Mouse (Mus musculus) heart, embryonic 16.5 days (tissue): ENCODE measurements around the gene 4922502D21Rik. TPM values are rescaled to one million over a fixed set of nuclear protein-coding genes. Genes with fewer than 3 reads are reported as not detected.
A peak's percentile ranks its signal among the peaks of the same experiment; 100 is the strongest.

ENCODE experiments used
- ATAC-seq: fragments of 200-750 bp; cut with Nextera tagmentation; replicated peaks from 2 replicates; pipeline ENCODE4 v1.8.0; 2017; ENCODE audit warnings: moderate number of reproducible peaks; ENCODE audit not compliant: insufficient read depth, low FRiP score; ENCODE audit errors: extremely low read depth
- H3K27ac ChIP-seq: fragments of 300-500 bp; sonication (generic); 2 replicates; pipeline ENCODE4 v1.5.1; 2014; ENCODE audit warnings: mild to moderate bottlenecking, low read length, control low read depth, moderate library complexity
- H3K27me3 ChIP-seq: fragments of 300-500 bp; sonication (generic); 2 replicates; pipeline ENCODE4 v1.6.1; 2014; ENCODE audit warnings: low read length, mixed read lengths; ENCODE audit not compliant: control insufficient read depth, insufficient read depth
- H3K36me3 ChIP-seq: fragments of 300-500 bp; sonication (generic); 2 replicates; pipeline ENCODE4 v1.6.1; 2014; ENCODE audit not compliant: control insufficient read depth, insufficient read depth
- H3K4me1 ChIP-seq: fragments of 300-500 bp; sonication (generic); 2 replicates; pipeline ENCODE4 v1.6.1; 2014; ENCODE audit warnings: low read length, mixed read lengths; ENCODE audit not compliant: control insufficient read depth, insufficient read depth
- H3K4me2 ChIP-seq: fragments of 300-500 bp; sonication (generic); 2 replicates; pipeline ENCODE4 v1.6.1; 2014; ENCODE audit warnings: low read depth, mild to moderate bottlenecking, control low read depth, low read length
- H3K4me3 ChIP-seq: fragments of 300-500 bp; sonication (generic); 2 replicates; pipeline ENCODE4 v1.5.1; 2014; ENCODE audit warnings: mild to moderate bottlenecking, control low read depth, low read length
- H3K9ac ChIP-seq: fragments of 300-500 bp; sonication (generic); 2 replicates; pipeline ENCODE4 v1.6.1; 2014; ENCODE audit warnings: low read length, control low read depth
- H3K9me3 ChIP-seq: fragments of 300-500 bp; sonication (generic); replicated peaks from 2 replicates; pipeline ENCODE4 v1.6.1; 2016; ENCODE audit warnings: low read length; ENCODE audit not compliant: control insufficient read depth
- WGBS: fragments of 180-500 bp; shearing (Covaris S2); extraction: QIAGEN DNeasy Blood & Tissue Kit; methylation state at CpG from one replicate; pipeline ENCODE4 v1.1.7; 2014; 5-methylcytosine and 5-hydroxymethylcytosine counted together
- polyA plus RNA-seq: library from polyadenylated mRNA; unstranded; fragments of >200 nt; fragmentation: Nextera tagmentation; extraction: Ambion mirVana; gene quantifications from 2 replicates; pipeline ENCODE4 v1.2.1, GENCODE M21; 2015

The 4922502D21Rik gene
- polyA plus RNA-seq, 1 experiment from 2014 or later, result not detected

DNA sequence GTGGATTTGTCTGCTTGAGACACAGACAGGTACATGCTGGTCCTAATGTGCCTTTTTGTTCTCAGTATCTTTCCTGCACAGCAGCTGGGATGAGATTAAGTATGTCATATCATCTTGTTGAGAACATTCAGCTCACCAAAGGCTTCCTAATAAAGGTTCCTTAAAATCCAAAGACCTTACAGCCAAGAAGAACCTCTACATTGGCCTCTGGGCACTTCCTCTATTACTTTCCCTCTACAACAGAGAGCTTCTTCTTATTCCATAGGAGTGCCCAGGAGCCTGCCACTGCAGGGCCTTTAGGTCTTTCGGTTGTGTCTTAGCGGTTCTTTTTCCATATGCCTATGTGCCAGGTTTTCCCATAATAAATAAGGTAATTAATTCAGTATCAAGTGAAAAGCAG, 55.1 kb downstream of the 4922502D21Rik start:
- Histone ChIP-seq H3K4me1 (no peaks in the 10 kb centered on the region), H3K36me3 (no peaks in the 10 kb centered on the region), H3K27ac (no peak overlapping the region), H3K4me2 (no peak overlapping the region), H3K9me3 (no peaks in the 10 kb centered on the region), H3K9ac (no peak overlapping the region), H3K4me3 (no peak overlapping the region), H3K27me3 (no peaks in the 10 kb centered on the region)
- ATAC-seq, result no peak
- WGBS, result 89% methylated on average over 2 of the region's 2 CpGs

DNA sequence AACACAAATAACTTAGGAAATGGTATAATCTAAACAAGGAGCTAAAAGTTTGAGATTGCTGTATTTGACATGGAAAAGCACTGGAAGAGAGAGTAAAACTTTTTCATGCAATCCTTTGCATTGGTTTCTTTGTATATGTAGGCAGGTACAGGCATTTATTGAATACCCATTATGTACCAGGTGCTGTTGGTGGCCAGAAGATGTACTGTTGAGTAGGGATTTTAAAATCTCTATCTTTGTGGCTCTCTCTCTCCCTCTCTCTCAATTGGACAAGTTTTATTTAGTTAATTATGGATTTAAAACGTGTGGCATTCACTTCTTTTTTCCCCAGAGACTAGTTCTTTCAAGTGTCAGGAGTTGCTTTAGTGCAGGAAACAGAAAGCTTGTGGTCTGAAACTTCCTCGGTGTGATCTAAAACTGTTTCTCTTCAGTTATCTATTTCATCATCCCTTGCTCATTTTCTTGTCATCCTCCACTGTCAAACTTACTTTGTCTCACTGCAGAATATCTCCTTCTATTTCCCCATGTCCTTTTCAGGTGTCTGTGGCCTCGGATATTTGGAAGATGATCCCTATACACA, 55.9 kb downstream of the 4922502D21Rik start:
- Histone ChIP-seq H3K9ac (no peak overlapping the region), H3K27me3 (no peaks in the 10 kb centered on the region), H3K36me3 (no peaks in the 10 kb centered on the region), H3K27ac (no peak overlapping the region), H3K4me1 (no peaks in the 10 kb centered on the region), H3K4me2 (no peak overlapping the region), H3K4me3 (no peak overlapping the region), H3K9me3 (no peaks in the 10 kb centered on the region)
- WGBS, result 46% methylated on average over 3 of the region's 3 CpGs
- no peak for ATAC-seq

DNA sequence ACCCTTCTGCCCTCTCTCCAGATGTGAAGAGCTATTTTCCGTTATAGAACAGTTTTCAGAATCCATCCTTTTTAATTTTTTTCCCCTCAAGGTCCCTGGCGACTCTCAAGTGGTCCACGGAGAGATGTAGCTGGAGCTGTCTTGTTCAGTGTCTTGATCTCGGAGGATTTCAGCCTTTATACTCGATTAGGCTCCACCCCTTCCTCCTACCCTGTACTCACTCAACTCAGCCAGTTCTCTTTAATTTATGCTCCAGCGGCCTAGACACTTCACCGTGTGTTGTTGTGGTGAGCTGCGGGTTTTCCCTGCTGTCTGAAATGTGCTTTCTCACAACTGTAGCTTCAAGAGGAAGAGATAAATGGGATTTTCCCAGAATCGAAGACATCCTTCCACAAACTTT, 56.4 kb downstream of the 4922502D21Rik start, which contains the start of gene Cd69:
Cd69 (minus strand) TSS at position 217 of the 400 bp plus-strand sequence.
- H3K4me1 ChIP-seq, result no peaks in the 10 kb centered on the region
- no peaks in the 10 kb centered on the region for H3K9me3 ChIP-seq
- ATAC-seq, result peak; percentile 49
- no peak within 1 kb of the TSS for H3K4me2 ChIP-seq
- no peaks in the 10 kb centered on the region for H3K27me3 ChIP-seq
- H3K36me3 ChIP-seq, result no peaks in the 10 kb centered on the region
- no peak within 1 kb of the TSS for H3K4me3 ChIP-seq
- 63% methylated on average over 9 of the region's 9 CpGs for WGBS
- H3K27ac ChIP-seq, result no peak within 1 kb of the TSS
- H3K9ac ChIP-seq, result no peak within 1 kb of the TSS

DNA sequence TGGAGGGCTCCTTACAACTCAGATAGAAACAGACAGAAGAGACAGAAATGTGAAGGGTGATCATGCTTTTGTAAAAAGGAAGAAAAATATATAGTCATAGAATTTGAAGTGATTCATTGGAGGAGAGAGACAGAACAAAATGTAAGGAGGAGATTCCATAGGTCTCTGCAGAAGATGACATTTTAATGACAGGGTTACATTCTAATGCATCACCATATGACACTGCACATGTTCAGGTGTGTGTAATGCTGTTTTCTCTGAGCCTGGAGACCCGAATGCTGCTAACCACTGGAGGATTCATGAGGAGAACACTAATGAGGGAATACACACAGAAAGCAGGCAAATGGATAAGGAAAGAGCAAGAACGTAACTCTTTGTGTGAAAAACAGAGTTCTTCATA, 57.1 kb downstream of the 4922502D21Rik start:
- WGBS, result 68% methylated on average over 2 of the region's 2 CpGs
- Histone ChIP-seq H3K4me3 (no peak overlapping the region), H3K9ac (no peak overlapping the region), H3K27me3 (no peaks in the 10 kb centered on the region), H3K36me3 (no peaks in the 10 kb centered on the region), H3K4me1 (no peaks in the 10 kb centered on the region), H3K27ac (no peak overlapping the region), H3K9me3 (no peaks in the 10 kb centered on the region), H3K4me2 (no peak overlapping the region)
- no peak for ATAC-seq

DNA sequence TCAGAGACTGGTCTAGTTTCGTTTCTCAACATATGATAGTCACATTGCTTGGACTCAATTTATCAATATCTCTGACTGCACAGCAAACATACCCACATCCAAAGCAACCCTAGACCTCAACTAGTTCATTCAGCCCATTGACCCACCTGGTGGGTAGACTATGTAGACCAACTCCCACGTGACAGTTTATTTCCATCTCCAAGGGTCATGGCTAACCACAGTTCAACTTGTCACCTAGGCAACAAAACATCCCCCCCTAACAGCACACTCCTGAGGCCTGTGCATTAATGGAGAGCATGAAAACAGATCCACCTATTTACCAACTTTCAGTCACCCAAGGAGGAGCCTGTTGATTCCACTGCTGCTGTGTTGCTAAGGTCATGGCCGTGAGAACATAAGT, 57.9 kb downstream of the 4922502D21Rik start:
- 73% methylated on average over 3 of the region's 3 CpGs for WGBS
- no peaks in the 10 kb centered on the region for H3K9me3 ChIP-seq
- peak; percentile 45; the same call in 1 of the 2 replicates for ATAC-seq

More for the DNA sequence above, 57.9 kb downstream of the 4922502D21Rik start:
- H3K9ac ChIP-seq, result no peak overlapping the region
- no peaks in the 10 kb centered on the region for H3K36me3 ChIP-seq
- no peak overlapping the region for H3K27ac ChIP-seq
- no peak overlapping the region for H3K4me3 ChIP-seq
- H3K4me2 ChIP-seq, result no peak overlapping the region
- H3K4me1 ChIP-seq, result no peaks in the 10 kb centered on the region
- no peaks in the 10 kb centered on the region for H3K27me3 ChIP-seq

Other genes with a start within 250 kb of the 4922502D21Rik start
- gene Clec2e, start 230.9 kb downstream of the 4922502D21Rik start, polyA plus RNA-seq, result 0.24 TPM in 1 of 2 replicates, not detected in the other
- gene Clec2d, start 151.2 kb downstream of the 4922502D21Rik start, polyA plus RNA-seq, result 0.56 and 0.98 TPM in 2 replicates
- gene Cd69, start 56.4 kb downstream of the 4922502D21Rik start, polyA plus RNA-seq, result 0.31 and 0.53 TPM in 2 replicates
- gene Clec12a, start 10.9 kb upstream of the 4922502D21Rik start, polyA plus RNA-seq, result 1.1 and 1.3 TPM in 2 replicates
- 0.12 and 0.21 TPM in 2 replicates for gene Clec12b, start 54.1 kb upstream of the 4922502D21Rik start, polyA plus RNA-seq
- gene Clec1b, start 65.5 kb upstream of the 4922502D21Rik start, polyA plus RNA-seq, result 3.9 and 4.7 TPM in 2 replicates
- 0.39 and 0.45 TPM in 2 replicates for gene Clec9a, start 77.1 kb upstream of the 4922502D21Rik start, polyA plus RNA-seq
- gene Clec1a, start 120.2 kb upstream of the 4922502D21Rik start, polyA plus RNA-seq, result 6.2 and 8.6 TPM in 2 replicates
- 0.30 and 0.39 TPM in 2 replicates for gene Olr1, start 175.4 kb upstream of the 4922502D21Rik start, polyA plus RNA-seq
- gene Tmem52b, start 180.8 kb upstream of the 4922502D21Rik start, polyA plus RNA-seq, result 0.05 TPM in 1 of 2 replicates, not detected in the other
- gene Gabarapl1, start 201.4 kb upstream of the 4922502D21Rik start, polyA plus RNA-seq, result 39.7 and 41.8 TPM in 2 replicates
- gene Klre1, start 246.1 kb upstream of the 4922502D21Rik start, polyA plus RNA-seq, result not detected in 2 replicates